Mouse (Mus musculus): ENCODE measurements around the gene Lrba. TPM values are rescaled to one million over a fixed set of nuclear protein-coding genes. Genes with fewer than 3 reads are reported as not detected.

The Lrba gene
- total RNA-seq, 4 experiments from 2014 or later = 28.0 to 35.0 (median 29.7) TPM

DNA sequence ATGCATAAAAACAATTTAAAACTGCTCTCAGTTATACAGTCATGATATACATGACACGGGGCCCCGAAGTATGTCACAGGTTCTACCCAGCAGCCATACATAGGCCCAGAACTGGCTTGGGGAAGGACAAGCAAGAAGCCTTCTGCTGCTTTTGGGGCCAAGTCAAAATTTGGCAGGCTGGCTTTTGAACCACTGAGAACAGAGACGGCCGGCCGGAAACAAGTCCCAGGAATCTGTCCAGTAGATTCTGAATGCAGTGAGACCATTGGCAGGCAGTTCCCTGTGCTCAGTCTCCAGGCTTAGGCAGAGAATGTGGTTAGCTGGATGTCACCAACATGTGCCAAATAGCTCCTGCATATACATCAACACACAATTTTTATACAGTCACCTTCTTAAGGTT, 565.3 kb downstream of the Lrba start:
- peak in 1 of 2 experiments; percentile 7 for DNase-seq (ENCODE audit: low spot score in 2 of 2)

- DNase-seq (ENCODE audit: low spot score in 2 of 2) = no peak
Measured at GRCm38 (mm10) chr3:86793264-86793663, 568.8 kb downstream of the Lrba start.

GRCm38 (mm10) chr3:86793720-86794191, 569.3 kb downstream of the Lrba start:
- no peak for DNase-seq (ENCODE audit: low spot score in 2 of 2)

GRCm38 (mm10) chr3:86796716-86797115, 572.2 kb downstream of the Lrba start:
- DNase-seq (ENCODE audit: low spot score in 2 of 2) = no peak

- DNase-seq (ENCODE audit: low spot score in 2 of 2) = no peak
Measured at GRCm38 (mm10) chr3:86797871-86798460, 573.5 kb downstream of the Lrba start.

GRCm38 (mm10) chr3:86799041-86799440, 574.6 kb downstream of the Lrba start:
- DNase-seq (ENCODE audit: low spot score in 2 of 2) = no peak

DNA sequence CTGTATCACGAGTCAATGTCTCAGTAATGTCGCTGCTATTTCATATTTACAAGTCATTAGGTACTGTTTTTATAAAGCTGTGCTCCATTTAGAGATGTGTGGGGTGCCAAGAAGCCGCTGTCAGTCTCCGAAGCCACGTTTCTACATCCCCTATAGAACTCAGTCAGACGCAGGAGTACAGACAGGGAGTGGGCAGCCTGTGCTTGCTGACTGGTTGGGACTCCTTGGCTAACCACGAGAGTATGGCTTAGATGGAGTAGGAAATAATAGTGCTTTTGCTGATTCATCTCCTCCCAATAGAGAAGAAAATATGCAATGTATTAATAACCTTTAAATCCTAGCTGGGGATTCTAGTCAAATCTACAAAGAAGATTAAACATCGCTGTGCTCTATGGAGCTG, 576.4 kb downstream of the Lrba start:
- DNase-seq (ENCODE audit: low spot score in 2 of 2) = no peak

DNA sequence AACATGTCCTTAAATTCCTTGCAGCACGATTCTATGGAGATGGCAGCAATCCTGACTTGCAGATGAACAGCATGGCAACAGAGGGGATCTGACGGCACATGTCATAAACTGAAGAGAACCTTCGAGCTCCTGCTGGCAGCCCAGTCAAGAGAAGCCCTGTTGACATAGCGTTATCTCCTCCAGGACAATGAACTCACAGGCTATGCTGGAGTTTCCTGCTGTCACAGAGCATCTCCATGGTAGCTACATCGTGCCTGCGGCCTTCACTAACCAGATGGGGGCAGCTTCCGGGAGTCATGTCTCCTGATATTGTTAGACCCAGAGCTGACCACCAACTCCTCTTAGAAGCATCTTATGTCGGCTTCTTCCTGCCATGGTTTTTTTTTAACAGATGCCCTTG, 578.3 kb downstream of the Lrba start:
- no peak for DNase-seq (ENCODE audit: low spot score in 2 of 2)

- DNase-seq (ENCODE audit: low spot score in 2 of 2) = peak; percentile 74 to 78
Measured at GRCm38 (mm10) chr3:86804265-86804664, 579.8 kb downstream of the Lrba start.

DNA sequence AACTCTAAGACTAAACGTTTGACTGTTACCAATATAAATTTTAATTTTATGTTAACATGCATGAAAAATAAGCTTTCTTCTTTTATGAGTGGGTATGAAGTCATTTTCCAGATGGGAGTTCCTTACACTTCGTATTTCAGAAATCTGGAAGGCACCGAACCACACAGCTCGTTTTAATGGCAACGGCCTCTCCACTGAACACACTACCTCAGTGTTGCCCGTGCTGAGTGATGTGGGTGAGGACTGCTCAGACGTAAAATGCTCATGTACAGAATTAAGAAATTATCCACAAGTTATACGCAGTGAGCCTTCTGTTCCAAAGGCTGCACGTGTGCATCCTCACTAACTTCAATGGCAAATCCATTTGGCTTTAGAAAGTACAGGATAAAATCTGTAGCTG, 582.4 kb downstream of the Lrba start:
- DNase-seq (ENCODE audit: low spot score in 2 of 2) = no peak

DNA sequence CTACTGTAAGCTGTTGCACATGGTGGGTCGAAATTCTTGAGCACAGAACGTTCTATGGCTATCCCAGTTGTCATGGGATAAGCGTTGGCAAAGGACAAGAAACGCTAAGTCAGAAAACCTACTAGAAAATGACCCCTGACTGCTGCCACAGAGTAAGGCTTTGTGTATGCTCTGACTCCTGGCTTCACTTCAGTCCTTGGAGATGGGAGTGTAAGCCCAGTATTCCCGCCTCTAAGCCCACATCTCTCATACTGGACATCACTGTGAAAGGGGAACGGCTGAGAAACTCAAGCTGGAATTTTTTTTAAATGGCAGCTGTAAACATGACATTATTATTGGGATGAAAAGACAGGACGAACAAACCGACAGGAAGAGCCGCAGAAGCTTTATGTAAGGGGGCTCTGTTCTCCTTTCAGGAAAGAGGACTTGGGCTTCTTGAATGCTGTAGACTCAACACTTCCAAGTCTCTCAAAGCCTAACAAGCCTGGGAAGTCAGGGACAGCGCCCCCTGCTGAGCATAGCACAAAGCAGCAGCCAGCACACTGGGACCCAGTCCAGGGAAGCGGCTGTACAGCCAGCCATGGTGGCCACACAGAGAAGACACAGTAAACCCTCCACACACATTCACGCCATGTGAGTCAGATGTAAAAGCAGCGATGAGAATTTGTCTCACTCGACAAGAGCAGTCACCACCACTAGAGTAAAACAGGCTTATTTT, 583.4 kb downstream of the Lrba start:
- peak in 1 of 2 experiments; percentile 71 for DNase-seq (ENCODE audit: low spot score in 2 of 2)

DNA sequence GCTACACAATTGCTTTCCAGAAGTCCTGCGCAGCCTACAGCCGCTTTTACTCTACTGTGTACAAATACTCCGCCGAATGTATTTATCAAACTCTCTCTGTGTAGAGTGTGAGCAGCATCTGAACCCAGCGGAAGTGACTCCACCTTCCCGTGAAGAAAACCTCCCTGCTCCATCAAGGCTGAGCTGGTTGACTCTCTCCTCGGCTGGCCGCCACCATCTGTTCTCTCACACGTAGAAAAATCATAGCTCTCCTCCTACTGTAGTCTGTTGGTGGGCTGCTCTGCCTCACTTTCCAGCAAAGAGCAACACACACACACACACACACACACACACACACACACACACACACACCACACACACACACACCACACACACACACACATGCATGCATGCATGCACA, 584.7 kb downstream of the Lrba start:
- peak in 1 of 2 experiments; percentile 36 for DNase-seq (ENCODE audit: low spot score in 2 of 2)

GRCm38 (mm10) chr3:86809646-86810045, 585.2 kb downstream of the Lrba start:
- DNase-seq (ENCODE audit: low spot score in 2 of 2) = no peak

DNA sequence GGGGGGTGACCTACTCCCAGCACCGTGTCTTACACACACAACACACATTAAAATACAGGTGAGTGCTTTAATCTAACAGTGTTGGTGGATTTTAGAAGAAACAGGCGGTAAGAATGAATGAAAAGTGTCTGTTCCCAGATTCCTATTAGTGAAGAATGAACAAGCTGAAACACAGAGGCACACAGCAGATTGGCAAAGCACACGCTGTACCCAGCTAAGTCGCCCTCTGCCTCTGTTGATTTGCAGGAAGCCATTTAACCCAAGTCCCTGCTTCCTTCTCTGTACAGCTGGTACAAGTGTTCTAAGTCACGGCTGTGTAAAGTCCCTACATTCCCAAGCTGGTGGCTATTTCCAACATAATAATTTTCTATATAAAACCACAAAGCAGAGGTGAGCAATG, 586.4 kb downstream of the Lrba start:
- no peak for DNase-seq (ENCODE audit: low spot score in 2 of 2)

- DNase-seq (ENCODE audit: low spot score in 2 of 2) = peak in 1 of 2 experiments; percentile 79
Measured at GRCm38 (mm10) chr3:86812689-86813088, 588.2 kb downstream of the Lrba start.

GRCm38 (mm10) chr3:86818001-86818585, 593.6 kb downstream of the Lrba start:
- DNase-seq (ENCODE audit: low spot score in 2 of 2) = no peak

DNA sequence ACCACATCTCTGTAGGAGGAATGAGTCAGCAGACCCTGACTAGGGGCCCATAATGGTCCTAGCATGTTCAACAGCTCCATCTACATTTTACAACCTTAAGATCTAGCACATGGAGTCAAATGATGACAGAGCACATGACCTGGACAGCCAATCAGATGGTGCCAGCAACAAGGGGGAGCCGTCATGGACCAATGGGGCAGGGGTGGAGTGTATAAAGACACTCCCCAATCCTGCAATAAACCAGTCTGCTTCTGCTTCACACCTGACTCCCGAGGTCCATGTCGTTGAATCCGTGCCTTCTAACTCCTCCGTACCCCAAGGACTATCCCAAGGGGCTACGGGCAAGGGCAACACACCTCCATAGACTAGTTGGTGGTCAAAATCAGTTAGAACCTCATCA, 594.9 kb downstream of the Lrba start:
- no peak for DNase-seq (ENCODE audit: low spot score in 2 of 2)

DNA sequence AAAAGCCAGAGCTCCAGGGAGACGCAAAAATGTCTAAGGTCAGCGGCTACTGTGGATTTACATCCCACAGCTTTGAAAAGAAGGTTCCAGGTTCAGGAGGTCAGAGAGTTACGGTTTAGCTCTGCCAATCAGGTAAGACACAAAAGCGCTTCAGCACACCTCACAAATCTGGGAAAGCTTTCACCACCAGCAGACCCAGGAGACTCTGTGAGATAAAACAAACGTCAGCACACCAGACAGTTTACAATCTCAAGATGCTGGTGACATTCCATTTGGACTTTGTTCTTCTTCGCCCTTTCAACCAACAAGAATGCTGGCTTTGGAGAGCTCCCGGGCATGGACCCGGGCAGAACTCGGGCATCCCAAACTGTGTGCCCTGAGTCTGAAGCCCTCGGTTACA, 595.9 kb downstream of the Lrba start:
- DNase-seq (ENCODE audit: low spot score in 2 of 2) = no peak

GRCm38 (mm10) chr3:86821383-86821782, 596.9 kb downstream of the Lrba start:
- no peak for DNase-seq (ENCODE audit: low spot score in 2 of 2)

GRCm38 (mm10) chr3:86827506-86827905, 603.0 kb downstream of the Lrba start:
- DNase-seq (ENCODE audit: low spot score in 2 of 2) = no peak

DNA sequence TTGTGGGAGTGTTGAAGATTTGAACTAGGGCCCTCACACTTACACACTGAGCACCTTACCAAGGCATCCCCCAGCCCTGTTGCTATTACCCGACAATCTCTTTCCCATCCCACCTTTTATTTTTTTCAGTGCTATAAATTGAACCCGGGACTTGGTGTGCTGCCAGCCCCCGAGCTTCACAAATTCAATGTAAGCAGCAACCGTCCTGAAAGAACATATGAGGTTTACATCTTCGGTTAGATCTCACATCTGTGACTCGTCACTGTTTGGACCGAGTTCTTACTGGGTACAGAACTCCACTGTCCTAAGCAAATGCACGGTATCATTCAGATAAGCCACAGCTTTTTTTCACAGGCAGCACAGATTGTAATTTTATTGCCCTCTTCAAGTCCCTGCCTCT, 607.6 kb downstream of the Lrba start:
- DNase-seq (ENCODE audit: low spot score in 2 of 2) = peak in 1 of 2 experiments; percentile 61
